Mouse (Mus musculus): ENCODE data around the gene Fcf1. TPM values are rescaled to one million over a fixed set of nuclear protein-coding genes. Genes with fewer than 3 reads are reported as not detected.

Fcf1 gene
- total RNA-seq, 1 experiment from 2014 or later = 149 TPM

Other genes starting within 250 kb of the Fcf1 start
- 69.6 to 85.5 TPM (median 78.1 TPM) in 3 replicates for gene Npc2, start 197.7 kb upstream of the Fcf1 start, total RNA-seq (2017)
- 25.3 to 50.1 TPM (median 44.7 TPM) in 3 replicates for gene Isca2, start 197.6 kb upstream of the Fcf1 start, total RNA-seq (2017)
- not detected in 3 replicates for gene Ltbp2, start 94.4 kb upstream of the Fcf1 start, total RNA-seq (2017)
- 42.8 to 69.6 TPM (median 53.8 TPM) in 3 replicates for gene Arel1, start within 50 bp of the Fcf1 start, total RNA-seq (2017)
- gene Ylpm1, start 25.4 kb downstream of the Fcf1 start, total RNA-seq (2017) = 22.6 to 86.9 TPM (median 34.8 TPM) in 3 replicates
- 5.0 TPM in 1 of 3 replicates, not detected in the others for gene Prox2, start 139.9 kb downstream of the Fcf1 start, total RNA-seq (2017)
- gene Dlst, start 139.9 kb downstream of the Fcf1 start, total RNA-seq (2017) = 309 to 346 TPM (median 316 TPM) in 3 replicates
- 0.19 TPM in 1 of 3 replicates, not detected in the others for gene Rps6kl1, start 180.4 kb downstream of the Fcf1 start, total RNA-seq (2017)
- gene Pgf, start 206.9 kb downstream of the Fcf1 start, total RNA-seq (2017) = not detected in 3 replicates
- 32.1 to 63.3 TPM (median 55.5 TPM) in 3 replicates for gene Eif2b2, start 248.6 kb downstream of the Fcf1 start, total RNA-seq (2017)

All from monocyte, adult 5-6 weeks (primary cell).